Mouse (Mus musculus) liver, adult 2 months (tissue): ENCODE data around the gene Cdk9.

Experiments
- CTCF ChIP-seq: fragments of 200-500 bp; IDR thresholded peaks from 2 replicates; pipeline ENCODE4 v1.5.1; 2011; ENCODE audit warnings: low read depth, low read length, control low read depth
- POLR2A ChIP-seq: fragments of 200-500 bp; IDR thresholded peaks from 2 replicates; pipeline ENCODE4 v1.6.1; 2011; ENCODE audit warnings: low read length, control low read depth; ENCODE audit not compliant: insufficient read depth; ENCODE audit errors: extremely low read depth

GRCm38 (mm10) chr2:32742173-32742531 is 29.3 kb upstream of the Cdk9 start:
- no peak for TF ChIP-seq CTCF
- TF ChIP-seq POLR2A, result no peak
